Mouse (Mus musculus) cerebellum, adult 2 months (tissue): Measurements from ENCODE around the gene Gm5294.

Experiments used
- CTCF ChIP-seq: fragments of 200-500 bp; IDR thresholded peaks from 2 replicates; pipeline ENCODE4 v1.5.1; 2011; ENCODE audit warnings: low read depth, mild to moderate bottlenecking, control low read depth, low read length, moderate library complexity, borderline replicate concordance; ENCODE audit not compliant: insufficient read depth
- POLR2A ChIP-seq: fragments of 200-500 bp; IDR thresholded peaks from 2 replicates; pipeline ENCODE4 v1.6.1; 2011; ENCODE audit warnings: low read length, control low read depth, borderline replicate concordance; ENCODE audit not compliant: insufficient read depth

DNA sequence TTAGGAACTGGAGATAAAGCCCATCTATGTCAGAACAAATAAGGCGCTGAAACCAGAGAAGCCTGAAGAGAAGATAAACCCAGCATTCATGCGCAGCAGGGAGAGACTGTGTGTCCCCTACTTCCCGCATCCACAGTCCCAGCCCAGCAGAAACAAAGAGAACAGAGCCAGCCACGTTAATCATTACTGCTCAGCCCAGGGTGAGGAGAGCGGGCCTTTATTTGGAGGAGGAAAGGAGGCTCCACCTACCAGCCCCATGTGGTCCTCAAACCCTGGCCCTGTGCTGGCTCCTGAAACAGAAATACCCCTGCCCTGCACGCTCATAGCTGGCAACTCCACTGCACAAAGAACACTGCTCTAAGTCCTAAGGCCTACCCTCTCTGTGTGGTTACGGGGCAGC, 45.0 kb downstream of the Gm5294 start:
- TF ChIP-seq CTCF (no peak), POLR2A (no peak)
